Mouse (Mus musculus) stomach, embryonic 15.5 days (tissue): ENCODE data around the gene B230118H07Rik. TPM values are rescaled to one million over a fixed set of nuclear protein-coding genes. Genes with fewer than 3 reads are reported as not detected.

Experiments
- ATAC-seq: fragments of 200-750 bp; cut with Nextera tagmentation; 2 replicates; pipeline ENCODE4 v1.8.0; 2017; ENCODE audit warnings: low read depth, moderate number of reproducible peaks, moderate TSS enrichment; ENCODE audit not compliant: insufficient read depth, low FRiP score
- H3K27ac ChIP-seq: fragments of 300-500 bp; sonication (generic); 2 replicates; pipeline ENCODE4 v1.5.1; 2015; ENCODE audit warnings: mild to moderate bottlenecking, inconsistent platforms
- H3K27me3 ChIP-seq: fragments of 300-500 bp; sonication (generic); replicated peaks from 2 replicates; pipeline ENCODE4 v1.6.1; 2015; ENCODE audit warnings: inconsistent platforms
- H3K36me3 ChIP-seq: fragments of 300-500 bp; sonication (generic); 2 replicates; pipeline ENCODE4 v1.6.1; 2015; ENCODE audit warnings: inconsistent platforms
- H3K4me1 ChIP-seq: fragments of 300-500 bp; sonication (generic); 2 replicates; pipeline ENCODE4 v1.6.1; 2015; ENCODE audit warnings: inconsistent platforms
- H3K4me2 ChIP-seq: fragments of 300-500 bp; sonication (generic); 2 replicates; pipeline ENCODE4 v1.6.1; 2015; ENCODE audit warnings: mild to moderate bottlenecking, inconsistent platforms
- H3K4me3 ChIP-seq: fragments of 300-500 bp; sonication (generic); replicated peaks from 2 replicates; pipeline ENCODE4 v1.5.1; 2015; ENCODE audit warnings: inconsistent platforms
- H3K9ac ChIP-seq: fragments of 300-500 bp; sonication (generic); 2 replicates; pipeline ENCODE4 v1.6.1; 2015; ENCODE audit warnings: inconsistent platforms
- H3K9me3 ChIP-seq: fragments of 300-500 bp; sonication (generic); 2 replicates; pipeline ENCODE4 v1.6.1; 2016; ENCODE audit warnings: inconsistent platforms
- WGBS: fragments of 180-500 bp; shearing (Covaris S2); methylation state at CpG from one replicate; pipeline ENCODE4 v1.1.7; 2015; 5-methylcytosine and 5-hydroxymethylcytosine counted together
- polyA plus RNA-seq: library from polyadenylated mRNA; unstranded; fragments of >200 nt; fragmentation: Nextera tagmentation; extraction: Ambion mirVana; gene quantifications from 2 replicates; pipeline ENCODE4 v1.2.1, GENCODE M21; 2015

B230118H07Rik gene
- polyA plus RNA-seq, 1 experiment from 2014 or later: 51.0 TPM

DNA sequence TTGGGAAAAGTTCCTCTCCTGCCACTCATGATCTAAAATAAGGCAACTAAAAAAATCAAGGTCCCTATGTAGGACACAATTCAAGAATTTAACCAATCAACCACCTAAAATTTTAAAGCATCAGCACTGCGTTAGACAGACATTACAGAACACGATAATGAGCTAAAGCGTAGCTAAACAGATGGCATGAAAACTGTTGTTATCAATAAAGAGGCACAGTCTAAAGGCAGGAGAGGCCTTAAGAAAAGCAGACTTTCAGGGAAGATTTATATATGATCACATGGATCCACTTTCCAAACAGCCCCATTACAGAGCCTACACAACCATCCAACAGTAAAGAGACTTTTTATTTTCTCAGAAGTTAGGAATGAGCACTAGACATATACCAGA is 16.4 kb upstream of the B230118H07Rik start:
- WGBS: 82% methylated on average over 3 of the region's 3 CpGs

DNA sequence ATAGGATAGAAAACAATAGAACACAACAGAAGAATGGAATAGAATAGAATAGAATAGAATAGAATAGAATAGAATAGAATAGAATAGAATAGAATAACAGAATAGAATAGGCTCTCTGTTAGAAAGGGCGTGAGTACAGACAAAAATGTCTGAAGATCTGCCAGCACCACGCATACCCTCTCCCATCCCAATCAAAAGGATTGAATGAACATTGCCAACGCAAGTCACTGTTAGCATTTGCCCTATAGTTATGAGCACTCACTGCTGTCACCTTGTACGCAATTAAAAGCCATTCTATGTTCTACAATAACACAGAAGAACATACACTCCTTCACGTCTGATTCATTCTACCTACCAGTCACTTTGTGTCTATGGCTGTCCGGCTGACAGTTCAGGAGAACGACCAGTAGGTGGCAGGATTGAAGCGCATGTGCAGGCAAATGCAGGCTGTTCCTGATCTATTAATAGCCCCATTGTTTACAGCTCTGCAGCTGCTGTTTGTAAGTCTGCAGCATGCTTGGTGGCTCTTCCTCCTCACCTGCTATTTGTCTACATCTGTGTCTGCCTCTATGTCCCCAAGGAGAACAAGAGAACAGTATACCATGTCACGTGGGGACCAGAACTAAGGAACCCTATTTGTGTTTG is 15.8 kb upstream of the B230118H07Rik start:
- Histone ChIP-seq H3K4me2 (no peak overlapping the region), H3K36me3 (no peaks in the 10 kb centered on the region), H3K9ac (no peak overlapping the region), H3K27ac (no peak overlapping the region), H3K27me3 (no peaks in the 10 kb centered on the region), H3K4me3 (no peak overlapping the region), H3K4me1 (no peaks in the 10 kb centered on the region), H3K9me3 (no peaks in the 10 kb centered on the region)
- WGBS: 23% methylated on average over 9 of the region's 9 CpGs
- peak; percentile 60; the same call in 1 of the 2 replicates for ATAC-seq

More for the DNA sequence above, 16.4 kb upstream of the B230118H07Rik start:
- Histone ChIP-seq H3K4me3 (no peak overlapping the region), H3K36me3 (no peaks in the 10 kb centered on the region), H3K9me3 (no peaks in the 10 kb centered on the region), H3K4me1 (no peaks in the 10 kb centered on the region), H3K27me3 (no peaks in the 10 kb centered on the region), H3K4me2 (no peak overlapping the region), H3K9ac (no peak overlapping the region), H3K27ac (no peak overlapping the region)
- no peak for ATAC-seq

GRCm38 (mm10) chr2:101660536-101660935 is 11.2 kb upstream of the B230118H07Rik start:
- 74% methylated on average over 2 of the region's 2 CpGs for WGBS
- Histone ChIP-seq H3K9ac (no peak overlapping the region), H3K27ac (no peak overlapping the region), H3K36me3 (no peaks in the 10 kb centered on the region), H3K27me3 (no peaks in the 10 kb centered on the region), H3K4me2 (no peak overlapping the region), H3K4me1 (no peaks in the 10 kb centered on the region), H3K4me3 (no peak overlapping the region), H3K9me3 (no peaks in the 10 kb centered on the region)
- no peak for ATAC-seq

DNA sequence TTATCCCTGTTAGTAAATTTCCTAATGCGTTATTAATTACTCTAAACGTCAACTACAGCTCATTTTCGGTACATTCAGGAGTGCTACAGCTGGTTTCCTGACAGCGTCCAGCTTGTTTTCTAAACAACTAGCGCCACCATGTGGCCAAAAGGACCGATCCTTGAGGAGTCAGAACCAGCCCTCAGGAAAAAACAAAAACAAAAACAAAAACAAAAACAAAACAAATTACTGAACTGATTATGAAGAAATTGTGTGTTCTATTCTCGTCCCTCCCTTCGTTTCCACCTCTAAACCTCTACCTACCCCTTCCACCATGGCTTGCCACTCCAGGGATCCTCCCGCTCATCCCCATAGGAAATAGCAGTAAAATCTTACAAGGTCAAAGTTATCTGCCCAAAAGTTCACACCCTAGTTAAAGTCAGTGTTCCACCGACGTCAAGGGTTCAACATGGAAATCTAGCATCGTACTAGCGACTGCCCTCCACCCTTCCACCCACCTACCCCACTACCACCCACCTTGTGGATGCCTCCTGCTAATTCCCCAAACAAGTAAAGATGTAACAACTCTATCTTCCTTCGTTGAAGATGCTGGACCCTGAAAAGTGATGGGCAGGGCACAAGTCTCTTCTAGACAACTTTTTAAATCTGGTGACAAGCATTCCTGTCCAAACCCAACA is 3.7 kb upstream of the B230118H07Rik start:
- Histone ChIP-seq H3K9ac (no peak overlapping the region), H3K4me1 (no peaks in the 10 kb centered on the region), H3K9me3 (no peaks in the 10 kb centered on the region), H3K36me3 (no peaks in the 10 kb centered on the region), H3K4me2 (peak overlapping the region; percentile 51), H3K27ac (no peak overlapping the region), H3K4me3 (peak overlapping the region; percentile 25), H3K27me3 (no peaks in the 10 kb centered on the region)
- whole genome bisulfite sequencing: 18% methylated on average over 14 of the region's 14 CpGs
- ATAC-seq: peak; percentile 60; the same call in 1 of the 2 replicates

GRCm38 (mm10) chr2:101652204-101652920 is 3.0 kb upstream of the B230118H07Rik start:
- 0 out of 2 replicates have a peak, but pooled peaks have one; percentile 18 for ATAC-seq
- H3K9ac ChIP-seq: no peak overlapping the region
- 39% methylated on average over 14 of the region's 14 CpGs for WGBS

DNA sequence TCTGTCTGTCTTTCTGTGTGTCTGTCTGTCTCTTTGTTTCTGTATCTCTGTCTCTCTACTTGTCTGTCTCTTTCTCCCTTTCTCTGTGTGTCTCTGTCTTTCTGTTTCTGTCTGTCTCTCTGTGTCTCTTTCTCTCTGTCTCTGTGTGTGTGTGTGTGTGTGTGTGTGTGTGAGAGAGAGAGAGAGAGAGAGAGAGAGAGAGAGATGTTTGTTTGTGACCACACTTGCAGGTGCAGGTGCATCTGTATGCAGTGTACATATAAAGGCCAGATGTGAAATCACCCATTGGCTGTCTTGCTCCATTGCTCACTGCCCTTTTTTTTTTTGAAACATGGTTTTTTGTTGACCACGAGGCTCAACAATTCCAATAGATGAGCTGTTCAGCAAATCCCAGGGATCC is 1.1 kb upstream of the B230118H07Rik start:
- 65% methylated on average over 1 of the region's 1 CpGs for WGBS
- no peaks in the 10 kb centered on the region for H3K27me3 ChIP-seq
- H3K9me3 ChIP-seq: no peaks in the 10 kb centered on the region
- H3K4me1 ChIP-seq: no peaks in the 10 kb centered on the region
- H3K4me2 ChIP-seq: no peak overlapping the region
- H3K27ac ChIP-seq: no peak overlapping the region
- no peak overlapping the region for H3K9ac ChIP-seq
- no peak overlapping the region for H3K4me3 ChIP-seq
- H3K36me3 ChIP-seq: no peaks in the 10 kb centered on the region
- ATAC-seq: no peak

More at GRCm38 (mm10) chr2:101652204-101652920, 3.0 kb upstream of the B230118H07Rik start:
- Histone ChIP-seq H3K36me3 (no peaks in the 10 kb centered on the region), H3K4me2 (peak overlapping the region; percentile 51), H3K4me3 (peak overlapping the region; percentile 25), H3K9me3 (no peaks in the 10 kb centered on the region), H3K27ac (no peak overlapping the region), H3K27me3 (no peaks in the 10 kb centered on the region), H3K4me1 (no peaks in the 10 kb centered on the region)

DNA sequence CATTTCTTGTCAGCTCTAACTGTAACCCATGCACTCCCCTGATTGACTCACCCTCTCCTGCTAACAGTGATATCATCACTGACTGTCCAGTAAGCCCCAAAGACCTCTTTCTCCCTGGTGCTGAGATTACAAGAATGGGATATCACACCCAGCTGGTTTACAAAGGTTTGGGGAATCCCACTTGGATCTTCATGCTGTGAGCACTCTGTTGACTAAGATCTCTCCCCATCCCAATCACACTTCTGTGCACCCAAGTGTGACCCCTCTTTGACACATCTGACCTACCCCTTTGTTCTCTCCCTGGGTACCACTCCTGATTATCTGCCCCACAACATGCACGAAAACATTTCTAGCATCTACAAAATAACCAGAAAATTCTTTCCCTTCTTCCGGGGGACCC is 971 bp downstream of the B230118H07Rik start:
- H3K4me2 ChIP-seq: no peak overlapping the region
- no peaks in the 10 kb centered on the region for H3K4me1 ChIP-seq
- H3K9me3 ChIP-seq: no peaks in the 10 kb centered on the region
- no peak overlapping the region for H3K27ac ChIP-seq
- no peaks in the 10 kb centered on the region for H3K36me3 ChIP-seq
- 82% methylated on average over 2 of the region's 2 CpGs for WGBS
- H3K9ac ChIP-seq: no peak overlapping the region
- no peak overlapping the region for H3K4me3 ChIP-seq
- no peak for ATAC-seq
- no peaks in the 10 kb centered on the region for H3K27me3 ChIP-seq

DNA sequence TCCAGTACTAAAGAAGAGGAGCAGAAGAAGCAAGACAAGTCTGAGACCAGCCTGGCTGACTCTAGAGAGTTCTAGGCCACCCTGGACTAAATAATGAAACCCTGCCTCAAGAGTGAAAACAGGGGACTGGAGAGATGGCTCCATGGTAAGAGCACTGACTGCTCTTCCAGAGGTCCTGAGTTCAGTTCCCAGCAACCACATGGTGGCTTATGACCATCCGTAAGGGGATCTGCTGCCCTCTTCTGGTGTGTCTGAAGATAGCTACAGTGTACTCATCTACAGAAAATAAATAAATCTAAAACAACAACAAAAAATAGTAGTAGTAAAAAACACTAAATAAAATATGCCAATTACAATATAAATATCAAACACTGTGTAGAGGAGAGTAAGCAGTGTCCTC is 3.5 kb downstream of the B230118H07Rik start:
- H3K4me3 ChIP-seq: no peak overlapping the region
- no peaks in the 10 kb centered on the region for H3K4me1 ChIP-seq
- WGBS: 84% methylated on average over 1 of the region's 1 CpGs
- no peak for ATAC-seq
- no peak overlapping the region for H3K4me2 ChIP-seq
- no peaks in the 10 kb centered on the region for H3K9me3 ChIP-seq
- no peaks in the 10 kb centered on the region for H3K27me3 ChIP-seq
- no peak overlapping the region for H3K27ac ChIP-seq
- H3K9ac ChIP-seq: no peak overlapping the region
- no peaks in the 10 kb centered on the region for H3K36me3 ChIP-seq

DNA sequence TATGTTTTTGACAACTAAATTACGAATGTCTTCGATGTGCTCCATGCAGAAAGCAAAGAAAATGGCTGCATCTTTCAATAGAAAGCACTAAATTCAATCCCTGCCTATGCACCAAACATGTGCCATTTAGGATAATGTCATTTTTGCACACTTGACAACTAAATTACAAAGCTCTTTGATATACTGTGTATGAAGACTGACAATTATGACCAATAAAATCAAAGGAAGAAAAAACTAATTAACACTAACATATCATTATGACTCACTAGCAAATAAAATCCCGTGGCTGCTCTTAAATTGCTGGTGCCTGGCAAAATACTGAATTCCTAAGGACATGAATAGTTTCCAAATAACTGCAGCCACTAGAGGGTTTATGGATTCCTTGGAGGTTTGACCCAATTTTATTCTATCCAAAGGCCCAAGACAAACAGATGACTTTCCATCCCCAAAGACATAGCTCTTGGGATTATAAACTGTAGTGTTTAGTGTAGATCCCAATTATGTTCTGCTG is 9.4 kb downstream of the B230118H07Rik start:
- Histone ChIP-seq H3K4me2 (no peak overlapping the region), H3K27me3 (no peaks in the 10 kb centered on the region), H3K4me1 (no peaks in the 10 kb centered on the region), H3K4me3 (no peak overlapping the region), H3K9me3 (no peaks in the 10 kb centered on the region), H3K9ac (no peak overlapping the region), H3K36me3 (no peaks in the 10 kb centered on the region), H3K27ac (no peak overlapping the region)
- no peak for ATAC-seq
- 75% methylated on average over 3 of the region's 3 CpGs for WGBS

GRCm38 (mm10) chr2:101638979-101639839 is 10.1 kb downstream of the B230118H07Rik start:
- Histone ChIP-seq H3K4me1 (no peaks in the 10 kb centered on the region), H3K27me3 (no peaks in the 10 kb centered on the region), H3K36me3 (no peaks in the 10 kb centered on the region), H3K9ac (no peak overlapping the region), H3K4me2 (no peak overlapping the region), H3K4me3 (no peak overlapping the region), H3K27ac (no peak overlapping the region), H3K9me3 (no peaks in the 10 kb centered on the region)
- ATAC-seq: no peak
- 42% methylated on average over 7 of the region's 7 CpGs for WGBS
